Mouse (Mus musculus): ENCODE results near the gene Bmp10.
"Not testable (repeated sequence)": the region's sequence is repeated elsewhere in the genome, so short reads cannot be mapped to it uniquely, and the experiment has no call there.

Gene Bmp10

GRCm38 (mm10) chr6:87447217-87447616, 18.4 kb downstream of the Bmp10 start:
- in situ Hi-C loops (cut with MboI) = no loop called here

GRCm38 (mm10) chr6:87449534-87449933, 20.7 kb downstream of the Bmp10 start:
- in situ Hi-C loops (cut with MboI) = no loop called here

GRCm38 (mm10) chr6:87451016-87451415, 22.2 kb downstream of the Bmp10 start:
- in situ Hi-C loops (cut with MboI) = no loop called here

- in situ Hi-C loops (cut with MboI) = no loop called here
Measured at GRCm38 (mm10) chr6:87451771-87452170, 23.0 kb downstream of the Bmp10 start.

- in situ Hi-C loops (cut with MboI) = no loop called here
Measured at GRCm38 (mm10) chr6:87455507-87455906, 26.7 kb downstream of the Bmp10 start.

- in situ Hi-C loops (cut with MboI) = loop anchor here (10.0 kb wide), 1 partner anchor 199 kb away; no protein-coding TSS in a partner anchor
Measured at GRCm38 (mm10) chr6:87466221-87466620, 37.4 kb downstream of the Bmp10 start.

GRCm38 (mm10) chr6:87467373-87467772, 38.6 kb downstream of the Bmp10 start:
- in situ Hi-C loops (cut with MboI) = loop anchor here (10.0 kb wide), 1 partner anchor 197 kb away; no protein-coding TSS in a partner anchor

- in situ Hi-C loops (cut with MboI) = loop anchor here (10.0 kb wide), 1 partner anchor 196 kb away; no protein-coding TSS in a partner anchor
Measured at GRCm38 (mm10) chr6:87468372-87468771, 39.6 kb downstream of the Bmp10 start.

- in situ Hi-C loops (cut with MboI) = not testable (repeated sequence)
Measured at GRCm38 (mm10) chr6:87470098-87470497, 41.3 kb downstream of the Bmp10 start.

GRCm38 (mm10) chr6:87475223-87475622, 46.4 kb downstream of the Bmp10 start:
- in situ Hi-C loops (cut with MboI) = no loop called here

GRCm38 (mm10) chr6:87478847-87479246, 50.1 kb downstream of the Bmp10 start:
- in situ Hi-C loops (cut with MboI) = no loop called here

- in situ Hi-C loops (cut with MboI) = no loop called here
Measured at GRCm38 (mm10) chr6:87479291-87479999, 50.7 kb downstream of the Bmp10 start.

- in situ Hi-C loops (cut with MboI) = no loop called here
Measured at GRCm38 (mm10) chr6:87483224-87483899, 54.6 kb downstream of the Bmp10 start.

- in situ Hi-C loops (cut with MboI) = no loop called here
Measured at GRCm38 (mm10) chr6:87483900-87484289, 55.1 kb downstream of the Bmp10 start.

GRCm38 (mm10) chr6:87484806-87485205, 56.0 kb downstream of the Bmp10 start:
- in situ Hi-C loops (cut with MboI) = no loop called here
